Mouse (Mus musculus) embryonic facial prominence, embryonic 12.5 days (tissue): ENCODE results near the gene Rnf149. TPM values are rescaled to one million over a fixed set of nuclear protein-coding genes. Genes with fewer than 3 reads are reported as not detected.

Source experiments
- ATAC-seq: fragments of 200-750 bp; cut with Nextera tagmentation; 2 replicates; pipeline ENCODE4 v1.8.0; 2017; ENCODE audit not compliant: insufficient number of reproducible peaks, insufficient read depth, low FRiP score, low TSS enrichment
- H3K27ac ChIP-seq: fragments of 300-500 bp; sonication (generic); 2 replicates; pipeline ENCODE4 v1.5.1; 2016; ENCODE audit warnings: mild to moderate bottlenecking
- H3K27me3 ChIP-seq: fragments of 300-500 bp; sonication (generic); 2 replicates; pipeline ENCODE4 v1.6.1; 2016; ENCODE audit warnings: mild to moderate bottlenecking, moderate library complexity
- H3K36me3 ChIP-seq: fragments of 300-500 bp; sonication (generic); 2 replicates; pipeline ENCODE4 v1.6.1; 2016; ENCODE audit warnings: mild to moderate bottlenecking
- H3K4me1 ChIP-seq: fragments of 300-500 bp; sonication (generic); 2 replicates; pipeline ENCODE4 v1.6.1; 2016
- H3K4me2 ChIP-seq: fragments of 300-500 bp; sonication (generic); replicated peaks from 2 replicates; pipeline ENCODE4 v1.6.1; 2016; ENCODE audit warnings: mild to moderate bottlenecking, moderate library complexity
- H3K4me3 ChIP-seq: fragments of 300-500 bp; sonication (generic); 2 replicates; pipeline ENCODE4 v1.5.1; 2016; ENCODE audit warnings: mild to moderate bottlenecking
- H3K9ac ChIP-seq: fragments of 300-500 bp; sonication (generic); 2 replicates; pipeline ENCODE4 v1.6.1; 2016; ENCODE audit warnings: mild to moderate bottlenecking, moderate library complexity
- H3K9me3 ChIP-seq: fragments of 300-500 bp; sonication (generic); 2 replicates; pipeline ENCODE4 v1.6.1; 2016; ENCODE audit warnings: mild to moderate bottlenecking, moderate library complexity
- WGBS: fragments of 180-500 bp; shearing (Covaris S2); methylation state at CpG from one replicate; pipeline ENCODE4 v1.1.7; 2016; 5-methylcytosine and 5-hydroxymethylcytosine counted together
- polyA plus RNA-seq: library from polyadenylated mRNA; unstranded; fragments of >200 nt; fragmentation: Nextera tagmentation; extraction: Ambion mirVana; gene quantifications from 2 replicates; pipeline ENCODE4 v1.2.1, GENCODE M21; 2016

The Rnf149 gene
- polyA plus RNA-seq: 36.2 and 36.3 TPM in 2 replicates

GRCm38 (mm10) chr1:39577253-39577705 is at the start of gene Rnf149:
TSS of gene Rnf149 (minus strand) at chr1:39577405.
- WGBS: under 1% methylated on average over 49 of the region's 49 CpGs
- Histone ChIP-seq H3K9me3 (no peaks in the 10 kb centered on the region), H3K27ac (peak within 1 kb of the TSS; percentile 99), H3K4me2 (peak within 1 kb of the TSS; percentile 76), H3K4me3 (peak within 1 kb of the TSS; percentile 91), H3K27me3 (no peaks in the 10 kb centered on the region), H3K9ac (peak within 1 kb of the TSS; percentile 94), H3K36me3 (no peaks in the 10 kb centered on the region), H3K4me1 (peaks cover 24% of the 10 kb centered on the region)
- ATAC-seq: peak; percentile 96

- no peaks in the 10 kb centered on the region for H3K9me3 ChIP-seq
- H3K4me3 ChIP-seq: no peak overlapping the region
- ATAC-seq: no peak
- H3K4me2 ChIP-seq: no peak overlapping the region
- H3K9ac ChIP-seq: no peak overlapping the region
- WGBS: 61% methylated on average over 3 of the region's 3 CpGs
- H3K27ac ChIP-seq: no peak overlapping the region
- no peaks in the 10 kb centered on the region for H3K4me1 ChIP-seq
- H3K27me3 ChIP-seq: no peaks in the 10 kb centered on the region
- no peaks in the 10 kb centered on the region for H3K36me3 ChIP-seq
Measured at GRCm38 (mm10) chr1:39625491-39625890, 48.3 kb upstream of the Rnf149 start.

DNA sequence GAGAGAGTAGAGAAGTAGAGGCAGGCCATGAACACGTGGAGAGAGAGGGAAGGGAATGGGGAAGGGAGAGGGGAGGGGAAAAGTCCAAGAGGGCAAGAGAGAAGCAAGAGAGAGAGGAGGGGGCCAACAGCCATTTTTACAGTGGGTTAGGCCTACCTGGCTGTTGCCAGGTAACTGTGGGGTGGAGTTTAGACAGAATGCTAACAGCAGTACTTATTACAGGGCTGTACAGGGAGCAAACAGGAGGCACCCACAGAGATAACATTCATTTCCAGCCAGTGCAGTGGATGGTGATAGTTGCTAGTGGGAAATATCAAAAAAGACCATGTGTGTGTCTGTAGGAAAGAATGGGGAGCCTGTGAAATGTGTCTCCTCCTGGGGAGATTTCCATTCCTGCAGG is 46.5 kb upstream of the Rnf149 start:
- Histone ChIP-seq H3K9me3 (no peaks in the 10 kb centered on the region), H3K9ac (no peak overlapping the region), H3K4me1 (no peaks in the 10 kb centered on the region), H3K36me3 (no peaks in the 10 kb centered on the region), H3K27ac (no peak overlapping the region), H3K4me2 (no peak overlapping the region), H3K4me3 (no peak overlapping the region), H3K27me3 (no peaks in the 10 kb centered on the region)
- ATAC-seq: no peak
- WGBS: 47% methylated on average over 1 of the region's 1 CpGs

DNA sequence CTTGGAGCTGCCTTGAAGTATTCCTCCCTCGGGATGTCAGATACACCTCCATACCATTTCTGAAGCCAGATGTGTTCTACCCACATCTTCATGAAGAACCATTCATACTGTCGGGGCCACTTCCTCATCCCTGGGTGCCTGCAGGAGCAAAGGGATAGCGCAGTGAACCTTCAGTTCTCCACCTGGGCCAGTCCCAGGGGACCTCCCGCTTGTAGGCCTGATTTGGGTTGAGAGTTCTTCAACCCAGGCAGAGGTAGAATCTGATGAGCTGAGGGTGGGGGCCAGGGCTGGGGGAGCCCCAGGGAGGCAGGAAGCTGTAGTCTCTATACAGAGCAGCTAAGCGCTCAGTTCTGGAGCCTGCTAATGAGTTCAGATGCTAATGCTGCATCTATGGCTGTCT is 45.9 kb upstream of the Rnf149 start:
- Histone ChIP-seq H3K4me3 (no peak overlapping the region), H3K27ac (no peak overlapping the region), H3K9me3 (no peaks in the 10 kb centered on the region), H3K27me3 (no peaks in the 10 kb centered on the region), H3K4me1 (no peaks in the 10 kb centered on the region), H3K9ac (no peak overlapping the region), H3K36me3 (no peaks in the 10 kb centered on the region), H3K4me2 (no peak overlapping the region)
- ATAC-seq: no peak
- 91% methylated on average over 5 of the region's 5 CpGs for WGBS

DNA sequence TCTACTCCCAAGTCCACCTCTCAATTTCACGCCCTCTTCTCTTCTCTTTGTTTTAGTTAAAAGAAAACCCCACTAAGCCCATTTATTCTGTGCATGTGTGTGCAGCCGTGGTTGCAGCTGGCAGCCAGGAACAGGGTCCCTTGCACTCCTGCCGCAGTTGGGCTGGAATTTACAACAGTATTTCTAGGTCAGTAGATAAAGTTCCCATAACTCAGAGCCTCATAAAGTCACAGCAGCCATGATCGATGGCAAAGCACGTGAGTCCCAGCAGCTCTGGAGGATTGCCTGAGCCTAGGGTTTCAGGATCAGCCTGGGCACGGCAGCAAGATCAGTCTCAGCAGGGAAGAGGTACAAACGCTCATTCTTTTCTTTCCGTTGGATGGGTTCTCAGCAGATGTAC is 41.3 kb upstream of the Rnf149 start:
- no peak for ATAC-seq
- H3K36me3 ChIP-seq: no peaks in the 10 kb centered on the region

DNA sequence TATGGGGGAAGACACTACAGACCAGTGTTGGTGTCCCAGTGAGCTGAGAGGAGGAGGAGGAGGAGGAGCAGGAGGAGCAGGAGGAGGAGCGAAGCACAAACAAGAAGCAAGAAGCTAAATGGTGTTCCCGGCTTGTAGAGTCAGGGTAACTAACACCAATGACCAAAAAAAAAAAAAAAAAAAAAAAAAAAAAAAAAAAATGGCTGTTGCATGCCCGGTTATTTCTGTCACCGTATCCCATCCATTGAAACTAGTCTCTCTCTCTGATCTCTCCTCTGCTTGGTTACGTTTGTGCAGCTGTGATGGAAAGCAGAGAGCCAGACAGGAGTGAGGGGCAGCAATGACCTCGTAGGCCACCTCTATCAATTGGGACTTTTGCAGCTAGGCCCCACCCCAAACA is 38.3 kb upstream of the Rnf149 start:
- Histone ChIP-seq H3K27ac (no peak overlapping the region), H3K36me3 (no peaks in the 10 kb centered on the region), H3K4me3 (no peak overlapping the region), H3K9ac (no peak overlapping the region), H3K27me3 (no peaks in the 10 kb centered on the region; the same call in 1 of the 2 replicates), H3K9me3 (no peaks in the 10 kb centered on the region), H3K4me1 (peaks cover 6% of the 10 kb centered on the region; the same call in 1 of the 2 replicates), H3K4me2 (no peak overlapping the region)
- 68% methylated on average over 6 of the region's 6 CpGs for WGBS
- no peak for ATAC-seq

More for the DNA sequence above, 41.3 kb upstream of the Rnf149 start:
- 41% methylated on average over 8 of the region's 8 CpGs for WGBS
- Histone ChIP-seq H3K4me2 (no peak overlapping the region), H3K27ac (no peak overlapping the region), H3K27me3 (no peaks in the 10 kb centered on the region; the same call in 1 of the 2 replicates), H3K4me1 (peaks cover 6% of the 10 kb centered on the region; the same call in 1 of the 2 replicates), H3K9ac (no peak overlapping the region), H3K4me3 (no peak overlapping the region), H3K9me3 (no peaks in the 10 kb centered on the region)

DNA sequence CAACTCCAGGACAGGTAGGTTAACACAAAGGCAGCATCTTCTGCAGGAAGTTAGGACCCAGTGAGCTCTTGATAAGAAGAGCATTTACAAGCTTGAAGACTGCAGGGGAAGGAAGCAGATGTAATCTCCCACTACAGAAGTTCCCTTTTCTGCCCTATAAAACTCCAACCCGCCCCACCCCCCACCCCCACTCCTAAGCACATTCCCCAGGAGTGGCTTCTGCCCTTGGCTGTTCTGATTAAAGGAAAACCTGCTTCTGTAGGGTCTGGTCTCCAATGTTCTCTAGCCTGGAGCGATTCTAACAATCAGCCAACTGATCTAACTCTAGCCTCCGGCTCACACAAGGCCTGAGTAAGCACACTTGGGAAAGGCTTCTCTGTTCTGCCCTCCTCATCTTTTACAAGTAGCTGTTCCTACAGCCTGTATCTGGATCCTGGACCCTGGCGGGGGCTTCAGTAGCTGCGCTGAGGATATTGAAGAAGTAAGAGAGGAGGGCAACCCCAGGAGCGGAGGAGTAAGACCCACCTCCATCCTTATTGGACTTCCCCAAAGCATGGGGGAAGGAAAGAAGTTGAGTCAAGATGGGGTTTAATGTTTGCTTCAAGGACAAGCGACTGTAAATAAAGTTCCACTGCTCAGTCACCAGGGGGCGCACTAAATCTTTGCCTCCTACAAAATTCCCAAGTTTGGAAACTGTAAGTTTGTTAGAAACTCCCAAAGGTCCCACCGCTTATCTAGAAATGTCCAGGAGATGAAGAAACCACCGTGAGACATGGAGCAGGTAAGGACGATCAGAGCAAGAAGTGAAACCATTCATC is 37.5 kb upstream of the Rnf149 start:
- WGBS: 22% methylated on average over 11 of the region's 11 CpGs
- 0 out of 2 replicates have a peak, but pooled peaks have one; percentile 31 for ATAC-seq
- no peaks in the 10 kb centered on the region; the same call in 1 of the 2 replicates for H3K27me3 ChIP-seq
- H3K36me3 ChIP-seq: no peaks in the 10 kb centered on the region
- 0 out of 2 replicates have a peak overlapping the region, but pooled peaks have one; percentile 0 for H3K27ac ChIP-seq
- no peak overlapping the region for H3K4me3 ChIP-seq
- H3K4me1 ChIP-seq: peaks cover 6% of the 10 kb centered on the region; the same call in 1 of the 2 replicates
- no peak overlapping the region for H3K4me2 ChIP-seq
- no peaks in the 10 kb centered on the region for H3K9me3 ChIP-seq
- H3K9ac ChIP-seq: no peak overlapping the region

GRCm38 (mm10) chr1:39613061-39613460 is 35.9 kb upstream of the Rnf149 start:
- Histone ChIP-seq H3K27ac (no peak overlapping the region), H3K36me3 (no peaks in the 10 kb centered on the region), H3K4me3 (no peak overlapping the region), H3K9ac (no peak overlapping the region), H3K27me3 (no peaks in the 10 kb centered on the region; the same call in 1 of the 2 replicates), H3K4me1 (peaks cover 6% of the 10 kb centered on the region; the same call in 1 of the 2 replicates), H3K4me2 (no peak overlapping the region), H3K9me3 (no peaks in the 10 kb centered on the region)
- WGBS: 77% methylated on average over 3 of the region's 3 CpGs
- no peak for ATAC-seq

GRCm38 (mm10) chr1:39612491-39612890 is 35.3 kb upstream of the Rnf149 start:
- Histone ChIP-seq H3K9me3 (no peaks in the 10 kb centered on the region), H3K4me3 (no peak overlapping the region), H3K9ac (no peak overlapping the region), H3K27me3 (no peaks in the 10 kb centered on the region; the same call in 1 of the 2 replicates), H3K27ac (no peak overlapping the region), H3K4me1 (peaks cover 6% of the 10 kb centered on the region; the same call in 1 of the 2 replicates), H3K36me3 (no peaks in the 10 kb centered on the region), H3K4me2 (no peak overlapping the region)
- 70% methylated on average over 5 of the region's 5 CpGs for WGBS
- ATAC-seq: no peak

DNA sequence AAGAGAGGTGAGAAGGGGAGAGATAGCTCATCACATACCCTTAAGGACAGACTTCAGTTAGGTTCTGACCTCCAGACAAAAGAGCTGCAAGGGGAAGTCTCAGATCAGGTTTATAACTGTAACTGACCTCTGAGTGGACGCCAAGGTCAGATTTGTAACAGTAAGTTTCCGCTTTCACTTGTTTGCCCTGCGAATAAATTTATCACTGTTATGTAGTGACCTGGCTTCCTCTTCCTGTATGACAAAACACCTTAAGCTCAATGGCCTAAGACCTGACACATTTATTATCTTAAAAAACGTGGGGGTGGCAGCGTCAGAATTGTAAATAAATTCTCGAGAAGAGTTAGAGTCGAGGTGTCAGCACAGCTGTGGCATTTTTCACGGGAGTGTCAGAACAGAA is 31.3 kb upstream of the Rnf149 start:
- H3K36me3 ChIP-seq: no peaks in the 10 kb centered on the region
- H3K9me3 ChIP-seq: no peaks in the 10 kb centered on the region
- no peak for ATAC-seq
- H3K4me3 ChIP-seq: no peak overlapping the region
- no peak overlapping the region for H3K9ac ChIP-seq
- no peak overlapping the region for H3K4me2 ChIP-seq
- no peak overlapping the region for H3K27ac ChIP-seq
- H3K4me1 ChIP-seq: peaks cover 3% of the 10 kb centered on the region; the same call in 1 of the 2 replicates
- 66% methylated on average over 8 of the region's 8 CpGs for WGBS
- no peaks in the 10 kb centered on the region for H3K27me3 ChIP-seq

DNA sequence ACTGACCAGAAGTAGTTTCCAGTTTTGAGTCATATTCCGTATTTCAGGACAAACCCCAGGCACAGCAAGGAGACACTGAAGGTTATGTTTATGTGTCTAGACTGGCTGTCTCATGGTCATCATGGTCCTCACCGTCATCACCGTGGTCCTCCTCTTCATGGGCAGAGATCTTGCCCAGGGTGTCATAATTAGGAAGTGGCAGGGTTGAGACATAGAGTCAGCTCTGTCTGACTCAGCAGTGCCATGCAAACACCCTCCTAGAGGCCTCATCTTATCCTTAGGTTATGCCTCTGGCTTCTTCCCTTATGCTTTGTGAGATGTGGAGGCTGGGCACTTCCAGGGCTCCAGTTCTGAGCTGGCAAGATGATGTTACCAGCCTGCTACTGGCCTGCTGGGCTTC is 25.3 kb upstream of the Rnf149 start:
- no peak for ATAC-seq
- no peaks in the 10 kb centered on the region for H3K27me3 ChIP-seq
- no peak overlapping the region for H3K4me2 ChIP-seq
- H3K9ac ChIP-seq: no peak overlapping the region
- H3K4me3 ChIP-seq: no peak overlapping the region
- H3K27ac ChIP-seq: no peak overlapping the region
- WGBS: 91% methylated on average over 3 of the region's 3 CpGs
- H3K9me3 ChIP-seq: no peaks in the 10 kb centered on the region
- H3K4me1 ChIP-seq: peaks cover 6% of the 10 kb centered on the region; the same call in 1 of the 2 replicates
- H3K36me3 ChIP-seq: no peaks in the 10 kb centered on the region

- H3K27ac ChIP-seq: no peak overlapping the region
Measured at GRCm38 (mm10) chr1:39598726-39599125, 21.5 kb upstream of the Rnf149 start.

More at GRCm38 (mm10) chr1:39598726-39599125, 21.5 kb upstream of the Rnf149 start:
- no peaks in the 10 kb centered on the region for H3K9me3 ChIP-seq
- no peak overlapping the region for H3K4me2 ChIP-seq
- ATAC-seq: no peak
- no peak overlapping the region for H3K4me3 ChIP-seq
- H3K9ac ChIP-seq: no peak overlapping the region
- no peaks in the 10 kb centered on the region for H3K27me3 ChIP-seq
- WGBS: 76% methylated on average over 11 of the region's 11 CpGs
- no peaks in the 10 kb centered on the region for H3K36me3 ChIP-seq
- H3K4me1 ChIP-seq: peaks cover 3% of the 10 kb centered on the region; the same call in 1 of the 2 replicates
